ENCODE assay signal across 14 mouse cellular contexts in the genomic region with DNA sequence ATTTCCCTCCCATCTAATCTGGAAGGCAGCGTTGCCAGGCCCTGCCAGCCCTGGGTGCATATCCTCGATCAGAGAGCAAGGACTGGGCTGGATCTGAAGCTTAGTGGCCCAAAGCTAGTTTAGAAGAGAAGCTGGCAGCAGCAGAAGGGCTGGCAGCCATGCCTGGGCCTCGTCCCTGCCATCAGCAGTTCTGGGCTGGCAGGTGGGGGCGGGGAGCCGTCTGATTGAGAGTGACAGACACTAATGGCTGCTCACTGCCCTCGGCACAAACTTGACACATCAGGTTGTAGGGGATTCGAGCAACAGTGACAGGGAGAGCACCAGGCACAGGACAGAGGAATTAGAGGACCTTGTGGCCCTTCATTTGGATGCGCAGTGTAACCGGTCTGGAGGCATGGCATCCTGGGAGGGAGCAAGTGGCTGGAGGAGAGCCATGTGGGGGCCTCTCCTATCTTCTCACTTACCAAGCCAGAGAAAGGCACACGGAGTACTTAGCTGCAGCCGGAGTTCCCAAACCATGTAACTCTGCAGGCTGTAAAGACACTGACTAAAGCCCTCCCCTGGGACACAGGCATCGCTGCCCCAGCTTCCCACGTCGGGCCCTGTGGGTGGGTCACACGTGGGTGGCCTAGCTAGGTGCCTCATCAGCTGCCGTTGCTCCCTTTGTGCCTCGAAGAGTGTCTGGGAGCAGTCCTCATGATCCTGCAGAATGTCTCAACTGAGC. TPM values are rescaled to one million over a fixed set of nuclear protein-coding genes. Genes with fewer than 3 reads are reported as not detected.
A peak's percentile ranks its signal among the peaks of the same experiment; 100 is the strongest.
DNase-seq lines count a peak whose midpoint lies in the region; ATAC-seq lines count a peak whose summit lies in the region.
"Had no signal": no experiment of that assay in that cellular context is flagged by ENCODE, and none has a peak within 500 bp of the region (broad histone marks: within the 10 kb centered on the region; RNA-seq: fewer than 3 reads in every experiment).

No protein-coding gene starts in this region.

- no peak for ATAC-seq in forebrain, embryonic 14.5 days
- no peak for ATAC-seq in forebrain, embryonic 12.5 days (ENCODE audit: low FRiP score)

- intact Hi-C loops in left cerebral cortex, postnatal 25 days (cut with DNase I) = no loop called here

- no peak overlapping the region for H3K4me2 ChIP-seq in forebrain, embryonic 14.5 days (ENCODE audit: low read length)
- H3K4me2 ChIP-seq in forebrain, embryonic 12.5 days = no peak overlapping the region
- H3K4me2 ChIP-seq: limb, embryonic 15.5 days had no signal

- H3K27ac ChIP-seq in forebrain, embryonic 14.5 days (ENCODE audit: low read depth, low read length) = no peak overlapping the region
- no peak overlapping the region for H3K27ac ChIP-seq in forebrain, embryonic 12.5 days
- H3K27ac ChIP-seq: heart, adult 2 months; limb, embryonic 15.5 days had no signal

- no peaks in the 10 kb centered on the region for H3K27me3 ChIP-seq in forebrain, embryonic 14.5 days (replicated peaks; ENCODE audit: control insufficient read depth, insufficient read depth, low read length)
- H3K27me3 ChIP-seq in forebrain, embryonic 12.5 days = no peaks in the 10 kb centered on the region
- H3K27me3 ChIP-seq: limb, embryonic 15.5 days had no signal

- H3K9me3 ChIP-seq in forebrain, embryonic 14.5 days (replicated peaks; ENCODE audit: control insufficient read depth, low read length) = no peaks in the 10 kb centered on the region
- H3K9me3 ChIP-seq in forebrain, embryonic 12.5 days = no peaks in the 10 kb centered on the region
- H3K9me3 ChIP-seq: limb, embryonic 15.5 days had no signal

- peak; percentile 44 for DNase-seq in forebrain, embryonic 14.5 days (ENCODE audit: low spot score)
- DNase-seq in left cerebral cortex, adult 18-20 months (ENCODE audit: low spot score in 2 of 2) = peak; percentile 44 to 67
- DNase-seq in left cerebral cortex, postnatal 25 days (ENCODE audit: low spot score in 2 of 2) = no peak
- DNase-seq in cerebellum, adult 8-10 months = peak; percentile 81
- peak; percentile 55 to 80 for DNase-seq in layer of hippocampus, adult 18-20 months (ENCODE audit: low spot score in 2 of 2)
- no peak for DNase-seq in thymus, postnatal 14 days
- no peak for DNase-seq in yolk sac, embryonic 10.5 days (ENCODE audit: low spot score)
- DNase-seq: adrenal gland, postnatal 10 days; lung, postnatal 10 days had no signal

- 65% methylated on average over 17 of the region's 17 CpGs for WGBS in forebrain, embryonic 14.5 days
- WGBS in forebrain, embryonic 12.5 days = 77% methylated on average over 17 of the region's 17 CpGs

- no peak overlapping the region for H3K4me3 ChIP-seq in forebrain, embryonic 14.5 days (ENCODE audit: low read depth, low read length)
- H3K4me3 ChIP-seq in forebrain, embryonic 12.5 days (replicated peaks) = no peak overlapping the region
- H3K4me3 ChIP-seq: heart, adult 2 months; limb, embryonic 15.5 days had no signal

- no peak overlapping the region for H3K9ac ChIP-seq in forebrain, embryonic 14.5 days (ENCODE audit: low read length)
- H3K9ac ChIP-seq in forebrain, embryonic 12.5 days = no peak overlapping the region
- H3K9ac ChIP-seq: limb, embryonic 15.5 days had no signal

- H3K4me1 ChIP-seq in forebrain, embryonic 14.5 days (ENCODE audit: control insufficient read depth, insufficient read depth, low read length) = peaks cover 13% of the 10 kb centered on the region
- H3K4me1 ChIP-seq in forebrain, embryonic 12.5 days = peaks cover 12% of the 10 kb centered on the region

- H3K36me3 ChIP-seq in forebrain, embryonic 14.5 days (ENCODE audit: control insufficient read depth, insufficient read depth, low read length) = no peaks in the 10 kb centered on the region
- H3K36me3 ChIP-seq in forebrain, embryonic 12.5 days (replicated peaks) = no peaks in the 10 kb centered on the region
- H3K36me3 ChIP-seq: limb, embryonic 15.5 days had no signal

RNA-seq across cellular contexts. Expression of gene Rcvrn, which starts 39.7 kb away (rescaled TPM):
- polyA plus RNA-seq in forebrain, embryonic 14.5 days (2014; fragmentation: Nextera tagmentation; extraction: Ambion mirVana) = not detected in 2 replicates
- not detected in 2 replicates for polyA plus RNA-seq in forebrain, embryonic 12.5 days (2016; fragmentation: Nextera tagmentation; extraction: Ambion mirVana)
- 1 to 10 TPM in 1 of 2 experiments, under 1 TPM in 1; 0.98 to 1.1 TPM for total RNA-seq in left cerebral cortex, adult 18-20 months (2021)
- total RNA-seq in left cerebral cortex, postnatal 25 days (2021) = 1 to 10 TPM; 1.1 TPM
- 1 to 10 TPM; 1.5 to 1.8 TPM for total RNA-seq in layer of hippocampus, adult 18-20 months (2021)
- total RNA-seq: adrenal gland, postnatal 10 days; heart, adult 2 months had no signal
- polyA plus RNA-seq: heart, adult 2 months; kidney, embryonic 16.5 days; limb, embryonic 15.5 days; stomach, embryonic 14.5 days had no signal

Comparison
In these comparisons a context has a peak if more than half of its experiments do, and no peak if none do; other contexts are left out.
1. DNase-seq: peak in forebrain, embryonic 14.5 days (single experiment), left cerebral cortex, adult 18-20 months (2 of 2), cerebellum, adult 8-10 months (single experiment) and layer of hippocampus, adult 18-20 months (2 of 2); none in left cerebral cortex, postnatal 25 days (0 of 2), thymus, postnatal 14 days (single experiment) and yolk sac, embryonic 10.5 days (single experiment).